Mouse (Mus musculus): ENCODE data around the gene Hoxc4. TPM values are rescaled to one million over a fixed set of nuclear protein-coding genes. Genes with fewer than 3 reads are reported as not detected.
A peak's percentile ranks its signal among the peaks of the same experiment; 100 is the strongest.

Hoxc4 gene
- polyA plus RNA-seq, 1 experiment from 2014 or later: not detected

- H3K9ac ChIP-seq (ENCODE audit: low read length): no peak overlapping the region
- H3K4me3 ChIP-seq (ENCODE audit: low read depth, low read length): no peak overlapping the region
- no peak overlapping the region for H3K27ac ChIP-seq (ENCODE audit: low read depth, low read length)
- H3K4me2 ChIP-seq: no peak overlapping the region
- no peak for ATAC-seq (ENCODE audit: low FRiP score)
- WGBS: 2% methylated on average over 5 of the region's 5 CpGs
- peaks cover 100% of the 10 kb centered on the region for H3K27me3 ChIP-seq (ENCODE audit: control insufficient read depth, insufficient read depth, low read length)
- H3K9me3 ChIP-seq (ENCODE audit: control insufficient read depth, low read length): no peaks in the 10 kb centered on the region
- H3K4me1 ChIP-seq (ENCODE audit: control insufficient read depth, insufficient read depth, low read length): no peaks in the 10 kb centered on the region
- DNase-seq (ENCODE audit: low spot score, missing footprints): no peak
- H3K36me3 ChIP-seq (ENCODE audit: control insufficient read depth, insufficient read depth, low read length): no peaks in the 10 kb centered on the region
Measured at GRCm38 (mm10) chr15:103005797-103006196, 12.9 kb upstream of the Hoxc4 start.

GRCm38 (mm10) chr15:103006326-103006725, 12.4 kb upstream of the Hoxc4 start:
- Histone ChIP-seq H3K27ac (ENCODE audit: low read depth, low read length) (no peak overlapping the region), H3K4me3 (ENCODE audit: low read depth, low read length) (no peak overlapping the region), H3K9me3 (ENCODE audit: control insufficient read depth, low read length) (no peaks in the 10 kb centered on the region), H3K9ac (ENCODE audit: low read length) (no peak overlapping the region), H3K4me2 (no peak overlapping the region), H3K27me3 (ENCODE audit: control insufficient read depth, insufficient read depth, low read length) (peaks cover 100% of the 10 kb centered on the region), H3K4me1 (ENCODE audit: control insufficient read depth, insufficient read depth, low read length) (no peaks in the 10 kb centered on the region), H3K36me3 (ENCODE audit: control insufficient read depth, insufficient read depth, low read length) (no peaks in the 10 kb centered on the region)
- DNase-seq (ENCODE audit: low spot score, missing footprints): no peak
- 19% methylated on average over 1 of the region's 1 CpGs for WGBS
- no peak for ATAC-seq (ENCODE audit: low FRiP score)

- no peak for ATAC-seq (ENCODE audit: low FRiP score)
- H3K4me3 ChIP-seq (ENCODE audit: low read depth, low read length): no peak overlapping the region
- H3K27me3 ChIP-seq (ENCODE audit: control insufficient read depth, insufficient read depth, low read length): peaks cover 99% of the 10 kb centered on the region
- H3K9me3 ChIP-seq (ENCODE audit: control insufficient read depth, low read length): no peaks in the 10 kb centered on the region
- H3K36me3 ChIP-seq (ENCODE audit: control insufficient read depth, insufficient read depth, low read length): no peaks in the 10 kb centered on the region
- no peak overlapping the region for H3K9ac ChIP-seq (ENCODE audit: low read length)
- no peak overlapping the region for H3K4me2 ChIP-seq
- no peak for DNase-seq (ENCODE audit: low spot score, missing footprints)
- whole genome bisulfite sequencing: 1% methylated on average over 27 of the region's 27 CpGs
- no peak overlapping the region for H3K27ac ChIP-seq (ENCODE audit: low read depth, low read length)
- no peaks in the 10 kb centered on the region for H3K4me1 ChIP-seq (ENCODE audit: control insufficient read depth, insufficient read depth, low read length)
Measured at GRCm38 (mm10) chr15:103009265-103010111, 9.2 kb upstream of the Hoxc4 start.

- H3K4me3 ChIP-seq (ENCODE audit: low read depth, low read length): no peak overlapping the region
- ATAC-seq (ENCODE audit: low FRiP score): no peak
- no peaks in the 10 kb centered on the region for H3K36me3 ChIP-seq (ENCODE audit: control insufficient read depth, insufficient read depth, low read length)
- no peak overlapping the region for H3K9ac ChIP-seq (ENCODE audit: low read length)
- H3K27ac ChIP-seq (ENCODE audit: low read depth, low read length): no peak overlapping the region
- no peaks in the 10 kb centered on the region for H3K4me1 ChIP-seq (ENCODE audit: control insufficient read depth, insufficient read depth, low read length)
- WGBS: 1% methylated on average over 31 of the region's 31 CpGs
- no peak for DNase-seq (ENCODE audit: low spot score, missing footprints)
- H3K9me3 ChIP-seq (ENCODE audit: control insufficient read depth, low read length): no peaks in the 10 kb centered on the region
- H3K4me2 ChIP-seq: no peak overlapping the region
- H3K27me3 ChIP-seq (ENCODE audit: control insufficient read depth, insufficient read depth, low read length): peaks cover 99% of the 10 kb centered on the region
Measured at GRCm38 (mm10) chr15:103010112-103010846, 8.5 kb upstream of the Hoxc4 start.

- DNase-seq (ENCODE audit: low spot score, missing footprints) (no peak), ATAC-seq (ENCODE audit: low FRiP score) (no peak)
- H3K4me2 ChIP-seq: no peak overlapping the region
- H3K9ac ChIP-seq (ENCODE audit: low read length): no peak overlapping the region
- H3K9me3 ChIP-seq (ENCODE audit: control insufficient read depth, low read length): no peaks in the 10 kb centered on the region
- no peak overlapping the region for H3K27ac ChIP-seq (ENCODE audit: low read depth, low read length)
- peaks cover 99% of the 10 kb centered on the region for H3K27me3 ChIP-seq (ENCODE audit: control insufficient read depth, insufficient read depth, low read length)
- H3K36me3 ChIP-seq (ENCODE audit: control insufficient read depth, insufficient read depth, low read length): no peaks in the 10 kb centered on the region
- no peak overlapping the region for H3K4me3 ChIP-seq (ENCODE audit: low read depth, low read length)
- under 1% methylated on average over 28 of the region's 28 CpGs for WGBS
- no peaks in the 10 kb centered on the region for H3K4me1 ChIP-seq (ENCODE audit: control insufficient read depth, insufficient read depth, low read length)
Measured at GRCm38 (mm10) chr15:103010847-103011555, 7.7 kb upstream of the Hoxc4 start.

- H3K4me3 ChIP-seq (ENCODE audit: low read depth, low read length): no peak overlapping the region
- no peaks in the 10 kb centered on the region for H3K9me3 ChIP-seq (ENCODE audit: control insufficient read depth, low read length)
- H3K9ac ChIP-seq (ENCODE audit: low read length): no peak overlapping the region
- ATAC-seq (ENCODE audit: low FRiP score) (no peak), DNase-seq (ENCODE audit: low spot score, missing footprints) (peak; percentile 95)
- H3K27me3 ChIP-seq (ENCODE audit: control insufficient read depth, insufficient read depth, low read length): peaks cover 99% of the 10 kb centered on the region
- H3K4me2 ChIP-seq: no peak overlapping the region
- no peaks in the 10 kb centered on the region for H3K36me3 ChIP-seq (ENCODE audit: control insufficient read depth, insufficient read depth, low read length)
- under 1% methylated on average over 26 of the region's 26 CpGs for WGBS
- no peaks in the 10 kb centered on the region for H3K4me1 ChIP-seq (ENCODE audit: control insufficient read depth, insufficient read depth, low read length)
- H3K27ac ChIP-seq (ENCODE audit: low read depth, low read length): no peak overlapping the region
Measured at GRCm38 (mm10) chr15:103011928-103012486, 6.7 kb upstream of the Hoxc4 start.

- Histone ChIP-seq H3K27ac (ENCODE audit: low read depth, low read length) (no peak overlapping the region), H3K4me3 (ENCODE audit: low read depth, low read length) (no peak overlapping the region), H3K4me2 (no peak overlapping the region), H3K4me1 (ENCODE audit: control insufficient read depth, insufficient read depth, low read length) (no peaks in the 10 kb centered on the region), H3K27me3 (ENCODE audit: control insufficient read depth, insufficient read depth, low read length) (peaks cover 99% of the 10 kb centered on the region), H3K9me3 (ENCODE audit: control insufficient read depth, low read length) (no peaks in the 10 kb centered on the region), H3K36me3 (ENCODE audit: control insufficient read depth, insufficient read depth, low read length) (no peaks in the 10 kb centered on the region), H3K9ac (ENCODE audit: low read length) (no peak overlapping the region)
- ATAC-seq (ENCODE audit: low FRiP score): no peak
- peak; percentile 95 for DNase-seq (ENCODE audit: low spot score, missing footprints)
- WGBS: 2% methylated on average over 17 of the region's 17 CpGs
Measured at GRCm38 (mm10) chr15:103013238-103013984, 5.3 kb upstream of the Hoxc4 start.

- H3K27me3 ChIP-seq (ENCODE audit: control insufficient read depth, insufficient read depth, low read length): peaks cover 99% of the 10 kb centered on the region
- no peaks in the 10 kb centered on the region for H3K9me3 ChIP-seq (ENCODE audit: control insufficient read depth, low read length)
- 1% methylated on average over 57 of the region's 57 CpGs for WGBS
- DNase-seq (ENCODE audit: low spot score, missing footprints): peak; percentile 94
- H3K4me2 ChIP-seq: no peak overlapping the region
- no peak overlapping the region for H3K4me3 ChIP-seq (ENCODE audit: low read depth, low read length)
- no peak for ATAC-seq (ENCODE audit: low FRiP score)
- H3K27ac ChIP-seq (ENCODE audit: low read depth, low read length): no peak overlapping the region
- no peak overlapping the region for H3K9ac ChIP-seq (ENCODE audit: low read length)
- no peaks in the 10 kb centered on the region for H3K4me1 ChIP-seq (ENCODE audit: control insufficient read depth, insufficient read depth, low read length)
- H3K36me3 ChIP-seq (ENCODE audit: control insufficient read depth, insufficient read depth, low read length): no peaks in the 10 kb centered on the region
Measured at GRCm38 (mm10) chr15:103014166-103015008, 4.3 kb upstream of the Hoxc4 start.
